Mouse (Mus musculus): ENCODE data around the gene Gin1.

Gin1 gene

GRCm38 (mm10) chr1:97788490-97788889 is 18.5 kb downstream of the Gin1 start:
- DNase-seq: no peak

GRCm38 (mm10) chr1:97794110-97794509 is 24.1 kb downstream of the Gin1 start:
- no peak for DNase-seq

DNA sequence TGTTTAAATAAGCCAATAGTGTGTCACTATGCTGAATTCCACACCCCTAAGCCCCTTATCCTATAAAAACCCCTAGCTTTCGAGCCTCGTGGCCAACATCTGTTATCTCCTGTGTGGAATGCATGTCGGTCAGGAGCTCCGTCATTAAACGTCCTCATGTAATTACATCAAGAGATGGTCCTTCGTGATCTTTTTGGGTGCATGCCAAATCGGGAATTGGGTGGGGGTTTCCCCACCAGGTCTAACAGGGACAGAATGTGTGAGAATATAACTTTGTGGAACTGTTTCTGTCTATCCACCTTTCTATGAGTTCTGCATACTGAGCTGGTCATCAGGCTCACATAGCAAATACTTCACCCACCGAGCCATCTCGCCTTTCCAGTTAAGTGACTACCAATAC is 26.0 kb downstream of the Gin1 start:
- DNase-seq: no peak

- DNase-seq: no peak
Measured at GRCm38 (mm10) chr1:97802207-97802902, 32.4 kb downstream of the Gin1 start.

GRCm38 (mm10) chr1:97804520-97804919 is 34.5 kb downstream of the Gin1 start:
- no peak for DNase-seq

GRCm38 (mm10) chr1:97809255-97809912 is 39.4 kb downstream of the Gin1 start:
- DNase-seq: no peak

DNA sequence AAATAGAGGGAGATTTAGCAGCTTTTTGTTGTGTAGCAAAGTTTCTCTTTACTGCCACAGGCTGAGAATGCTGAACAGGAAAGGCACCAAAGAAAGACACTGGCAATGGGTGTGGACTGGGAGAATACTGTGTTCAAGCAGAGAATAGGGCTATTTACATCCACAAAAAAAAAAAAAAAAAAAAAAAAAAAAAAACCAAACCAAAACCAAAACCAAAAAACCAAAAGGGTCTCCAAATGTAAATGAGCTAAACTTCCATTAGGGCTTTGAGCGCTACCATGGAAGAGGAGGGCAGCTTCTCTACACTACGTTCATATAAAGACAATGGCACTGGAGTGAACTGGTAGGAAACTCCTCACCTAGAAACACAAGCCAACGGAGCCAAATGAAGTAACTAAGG is 51.3 kb downstream of the Gin1 start:
- DNase-seq: no peak

DNA sequence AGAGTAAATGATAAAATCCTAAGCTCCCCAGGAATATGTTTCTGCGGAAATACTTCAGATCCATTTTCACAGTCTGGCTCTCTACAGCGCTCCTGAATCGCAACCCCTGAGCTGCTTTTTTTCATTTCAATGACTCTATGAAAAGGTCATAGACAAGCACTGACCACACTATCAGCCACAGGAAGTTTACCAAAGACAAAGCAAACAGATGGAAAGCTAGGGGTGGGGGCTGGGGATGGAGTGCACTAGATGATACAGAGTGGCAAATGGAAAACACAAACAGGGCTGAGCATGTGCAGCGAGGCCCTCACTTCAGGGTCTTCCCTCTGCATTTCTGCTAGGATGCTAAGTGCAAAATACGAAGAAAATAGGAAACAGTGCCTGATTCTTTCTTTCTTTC is 52.2 kb downstream of the Gin1 start:
- DNase-seq: no peak

- no peak for DNase-seq
Measured at GRCm38 (mm10) chr1:97822904-97823303, 52.9 kb downstream of the Gin1 start.

GRCm38 (mm10) chr1:97827566-97827965 is 57.6 kb downstream of the Gin1 start:
- DNase-seq: no peak

GRCm38 (mm10) chr1:97828087-97828486 is 58.1 kb downstream of the Gin1 start:
- no peak for DNase-seq

DNA sequence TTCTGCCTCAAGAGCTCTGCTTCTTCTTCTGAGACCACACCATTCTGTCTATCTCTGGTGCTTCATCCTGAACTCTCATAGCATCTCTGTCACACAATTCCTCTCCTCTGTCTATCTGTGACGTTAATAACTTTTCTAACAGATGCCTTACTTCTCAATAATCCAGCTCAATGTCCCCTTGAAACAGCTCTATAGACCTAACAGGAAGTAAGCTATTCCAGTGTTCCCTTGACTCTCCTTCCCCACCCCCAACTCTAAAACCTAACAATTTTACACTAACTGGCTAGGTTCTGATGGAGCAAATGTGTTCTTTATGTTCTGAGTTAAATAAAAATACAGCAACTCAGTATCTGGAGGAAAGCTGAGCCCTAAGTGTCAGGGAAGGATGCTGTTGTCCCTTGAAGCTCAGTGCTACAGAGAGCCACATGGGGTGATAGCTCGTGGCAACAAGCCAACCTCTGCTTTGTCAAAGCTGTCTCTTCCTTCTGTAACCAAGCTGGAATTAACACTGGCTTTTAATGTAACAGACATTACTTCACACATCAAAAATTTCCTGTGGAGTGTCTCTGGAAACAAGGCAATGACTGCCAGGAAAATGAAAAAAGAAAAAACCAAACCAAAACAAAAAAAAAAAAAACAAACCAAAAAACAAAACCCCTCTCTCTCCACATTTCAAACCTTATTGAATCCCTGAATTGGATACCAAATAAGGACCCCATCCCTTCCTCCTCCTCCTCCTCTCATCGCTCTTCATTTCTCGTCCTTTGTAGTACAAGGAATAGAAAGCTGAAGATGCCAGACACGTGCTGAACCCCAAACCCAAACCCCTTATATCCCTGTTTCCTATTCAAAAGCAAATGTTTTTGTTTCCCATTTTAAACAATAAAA is 63.7 kb downstream of the Gin1 start:
- no peak for DNase-seq

DNA sequence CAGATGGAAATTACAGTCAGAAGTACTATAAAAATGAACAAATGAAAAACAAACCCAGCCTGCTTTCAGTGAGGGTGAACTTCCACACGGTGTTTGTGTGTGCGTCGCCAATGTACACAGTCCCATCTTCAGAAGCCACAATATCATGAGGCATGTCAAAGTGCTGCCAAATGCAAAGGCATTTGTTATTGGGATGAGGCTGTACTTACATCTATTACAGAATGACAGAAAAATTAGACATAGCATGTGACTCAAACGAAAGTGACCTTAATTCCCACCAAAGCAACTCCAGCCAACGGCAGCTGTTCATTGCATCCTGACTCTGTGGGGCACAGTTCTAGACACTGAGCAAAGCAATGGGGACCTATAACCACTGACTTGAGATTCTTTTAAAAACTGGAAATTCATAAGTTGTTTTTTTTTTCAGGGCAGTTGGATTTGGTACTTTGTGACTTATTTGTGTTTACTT is 64.4 kb downstream of the Gin1 start:
- DNase-seq: no peak
